Comparison of ENCODE assay signal across 9 mouse cellular contexts in genomic region chr5:83778310-83778972, GRCm38 (mm10).
DNase-seq lines count a peak whose midpoint lies in the region.
"Had no signal": no experiment of that assay in that cellular context is flagged by ENCODE, and none has a peak within 500 bp of the region (broad histone marks: within the 10 kb centered on the region; RNA-seq: fewer than 3 reads in every experiment).

No protein-coding gene starts in this region.

- peak; percentile 5 for DNase-seq in cerebellum, adult 9-10 months
- DNase-seq in cerebellum, adult 8-10 months, result no peak
- DNase-seq in left cerebral cortex, adult 18-20 months (ENCODE audit: low spot score in 2 of 2), result peak; percentile 5 to 34
- no peak for DNase-seq in left cerebral cortex, postnatal 4 days
- peak; percentile 36 for DNase-seq in Muller cell, postnatal 12 days (ENCODE audit: inconsistent ontology term)
- peak; percentile 46 for DNase-seq in forelimb bud, embryonic 11.5 days (ENCODE audit: low read depth, low spot score)
- no peak for DNase-seq in urinary bladder, postnatal 4 days (ENCODE audit: low spot score in 2 of 2)
- no peak for DNase-seq in adrenal gland, adult 8-10 months
- DNase-seq: thymus, adult 2 months had no signal

- intact Hi-C loops in left cerebral cortex, postnatal 4 days (cut with DNase I), result no loop called here

Comparison
In these comparisons a context has a peak if more than half of its experiments do, and no peak if none do; other contexts are left out.
1. DNase-seq: peak in cerebellum, adult 9-10 months (single experiment), left cerebral cortex, adult 18-20 months (2 of 2), Muller cell, postnatal 12 days (single experiment) and forelimb bud, embryonic 11.5 days (single experiment); none in cerebellum, adult 8-10 months (single experiment), left cerebral cortex, postnatal 4 days (single experiment), urinary bladder, postnatal 4 days (0 of 2) and adrenal gland, adult 8-10 months (single experiment).